Mouse (Mus musculus): ENCODE data around the gene Ern1. TPM values are rescaled to one million over a fixed set of nuclear protein-coding genes. Genes with fewer than 3 reads are reported as not detected.
"Not testable (repeated sequence)": the region's sequence is repeated elsewhere in the genome, so short reads cannot be mapped to it uniquely, and the experiment has no call there.

The Ern1 gene
- total and polyA plus RNA-seq, 2 experiments = 18.2 to 52.8 TPM

- Histone ChIP-seq H3K27me3 (ENCODE audit: control insufficient read depth, insufficient read depth, low read length) (no peaks in the 10 kb centered on the region), H3K79me2 (ENCODE audit: control insufficient read depth, insufficient read depth, low read length) (peaks cover 39% of the 10 kb centered on the region; the same call in 1 of the 2 replicates), H3K4me3 (ENCODE audit: insufficient read depth, low read depth, low read length) (no peak overlapping the region), H3K36me3 (ENCODE audit: control insufficient read depth, insufficient read depth, low read length) (peaks cover 11% of the 10 kb centered on the region; the same call in 1 of the 2 replicates), H3K4me1 (ENCODE audit: control insufficient read depth, insufficient read depth, low read length) (peaks cover 36% of the 10 kb centered on the region), H3K27ac (replicated peaks; ENCODE audit: insufficient read depth, low read depth, low read length) (peak overlapping the region; percentile 76), H3K9ac (ENCODE audit: low read depth, low read length) (no peak overlapping the region)
- 21% methylated on average over 3 of the region's 3 CpGs for WGBS
- TF ChIP-seq POLR2A (IDR thresholded peaks at IDR 0.05; ENCODE audit: extremely low read depth, insufficient read depth, low read length) (no peak), CTCF (IDR thresholded peaks at IDR 0.05; ENCODE audit: low read depth, low read length) (no peak)
- peak; percentile 97 for DNase-seq (ENCODE audit: extremely low read depth, low read depth, low spot score)
Measured at GRCm38 (mm10) chr11:106462309-106462708, 25.3 kb downstream of the Ern1 start.

DNA sequence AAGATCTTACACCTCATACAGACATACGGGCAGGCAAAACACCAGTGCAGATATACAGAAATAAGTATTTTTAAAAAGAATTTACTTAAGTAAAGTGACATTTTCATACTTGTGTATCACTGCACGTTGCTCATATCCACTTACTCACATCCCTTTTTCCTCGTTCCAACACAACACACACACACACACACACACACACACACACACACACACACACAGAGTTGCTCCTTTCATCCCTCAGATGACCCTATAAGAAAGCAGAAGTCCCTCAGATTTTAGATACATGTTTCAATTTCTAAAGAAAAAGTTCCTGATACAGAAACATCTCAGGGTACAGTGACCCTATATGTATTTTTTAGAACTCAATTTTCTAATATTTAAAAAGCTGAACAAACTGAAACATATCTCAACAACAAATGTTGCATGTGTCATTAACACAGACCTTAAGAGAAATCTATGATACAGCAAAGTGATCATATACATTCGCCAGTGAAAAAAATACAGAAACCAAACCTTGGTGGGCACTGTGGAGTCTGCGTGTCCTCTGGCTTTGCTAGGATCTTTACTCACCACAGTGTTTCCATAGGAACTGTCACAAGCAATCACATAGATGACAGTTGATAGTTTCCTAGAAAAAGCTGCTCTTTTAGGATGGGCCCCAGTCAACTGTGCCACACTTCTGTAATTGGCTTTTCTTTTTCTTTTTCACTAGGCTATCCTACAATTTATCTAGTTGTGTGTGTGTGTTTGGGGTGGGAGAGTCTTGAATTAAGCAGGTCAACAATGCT, 26.3 kb downstream of the Ern1 start:
- WGBS = 77% methylated on average over 5 of the region's 5 CpGs
- Histone ChIP-seq H3K79me2 (ENCODE audit: control insufficient read depth, insufficient read depth, low read length) (peaks cover 39% of the 10 kb centered on the region; the same call in 1 of the 2 replicates), H3K9ac (ENCODE audit: low read depth, low read length) (no peak overlapping the region), H3K27me3 (ENCODE audit: control insufficient read depth, insufficient read depth, low read length) (no peaks in the 10 kb centered on the region), H3K4me1 (ENCODE audit: control insufficient read depth, insufficient read depth, low read length) (peaks cover 33% of the 10 kb centered on the region), H3K36me3 (ENCODE audit: control insufficient read depth, insufficient read depth, low read length) (peaks cover 19% of the 10 kb centered on the region; the same call in 1 of the 2 replicates), H3K27ac (replicated peaks; ENCODE audit: insufficient read depth, low read depth, low read length) (peak overlapping the region; percentile 76; the same call in 1 of the 2 replicates), H3K4me3 (ENCODE audit: insufficient read depth, low read depth, low read length) (no peak overlapping the region)
- no peak for DNase-seq (ENCODE audit: extremely low read depth, low read depth, low spot score)
- no peak for TF ChIP-seq POLR2A (IDR thresholded peaks at IDR 0.05; ENCODE audit: extremely low read depth, insufficient read depth, low read length)
- TF ChIP-seq CTCF (IDR thresholded peaks at IDR 0.05; ENCODE audit: low read depth, low read length) = no peak

- Histone ChIP-seq H3K36me3 (ENCODE audit: control insufficient read depth, insufficient read depth, low read length) (peaks cover 21% of the 10 kb centered on the region), H3K27ac (replicated peaks; ENCODE audit: insufficient read depth, low read depth, low read length) (no peak overlapping the region), H3K4me1 (ENCODE audit: control insufficient read depth, insufficient read depth, low read length) (peaks cover 28% of the 10 kb centered on the region), H3K79me2 (ENCODE audit: control insufficient read depth, insufficient read depth, low read length) (peaks cover 33% of the 10 kb centered on the region; the same call in 1 of the 2 replicates), H3K9ac (ENCODE audit: low read depth, low read length) (no peak overlapping the region), H3K27me3 (ENCODE audit: control insufficient read depth, insufficient read depth, low read length) (no peaks in the 10 kb centered on the region), H3K4me3 (ENCODE audit: insufficient read depth, low read depth, low read length) (no peak overlapping the region)
- WGBS = 96% methylated on average over 1 of the region's 1 CpGs
- no peak for DNase-seq (ENCODE audit: extremely low read depth, low read depth, low spot score)
- TF ChIP-seq POLR2A (IDR thresholded peaks at IDR 0.05; ENCODE audit: extremely low read depth, insufficient read depth, low read length) (no peak), CTCF (IDR thresholded peaks at IDR 0.05; ENCODE audit: low read depth, low read length) (no peak)
Measured at GRCm38 (mm10) chr11:106460671-106461070, 27.0 kb downstream of the Ern1 start.

GRCm38 (mm10) chr11:106458540-106458939, 29.1 kb downstream of the Ern1 start:
- 84% methylated on average over 4 of the region's 4 CpGs for WGBS
- Histone ChIP-seq H3K4me3 (ENCODE audit: insufficient read depth, low read depth, low read length) (no peak overlapping the region), H3K27me3 (ENCODE audit: control insufficient read depth, insufficient read depth, low read length) (no peaks in the 10 kb centered on the region), H3K4me1 (ENCODE audit: control insufficient read depth, insufficient read depth, low read length) (peaks cover 16% of the 10 kb centered on the region), H3K79me2 (ENCODE audit: control insufficient read depth, insufficient read depth, low read length) (peaks cover 35% of the 10 kb centered on the region; the same call in 1 of the 2 replicates), H3K9ac (ENCODE audit: low read depth, low read length) (no peak overlapping the region), H3K27ac (replicated peaks; ENCODE audit: insufficient read depth, low read depth, low read length) (no peak overlapping the region), H3K36me3 (ENCODE audit: control insufficient read depth, insufficient read depth, low read length) (peaks cover 36% of the 10 kb centered on the region)
- TF ChIP-seq CTCF (IDR thresholded peaks at IDR 0.05; ENCODE audit: low read depth, low read length) = no peak
- DNase-seq (ENCODE audit: extremely low read depth, low read depth, low spot score) = no peak

DNA sequence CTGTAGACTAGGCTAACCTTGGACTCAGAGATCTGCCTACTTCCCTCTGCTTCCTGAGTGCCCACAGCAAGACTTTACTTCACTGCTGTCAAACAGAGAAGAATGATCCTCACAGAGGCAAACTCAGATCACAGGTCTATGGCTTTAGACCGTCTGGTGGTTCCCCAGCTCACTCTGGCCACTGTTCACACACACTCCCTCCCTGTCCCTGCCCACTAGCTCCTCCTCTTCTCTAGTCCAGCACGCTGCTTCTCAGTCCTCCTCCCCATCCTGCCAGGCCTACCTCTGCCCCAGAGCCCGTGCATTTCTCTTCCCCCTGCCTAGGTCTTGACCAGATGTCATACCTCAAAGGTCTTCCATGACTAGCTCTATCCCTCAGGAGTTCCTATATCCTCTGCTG, 44.0 kb downstream of the Ern1 start:
- WGBS = 14% methylated on average over 3 of the region's 3 CpGs
- Histone ChIP-seq H3K27ac (replicated peaks; ENCODE audit: insufficient read depth, low read depth, low read length) (0 out of 2 replicates have a peak overlapping the region, but pooled peaks have one; percentile 16), H3K9ac (ENCODE audit: low read depth, low read length) (no peak overlapping the region), H3K79me2 (ENCODE audit: control insufficient read depth, insufficient read depth, low read length) (peaks cover 19% of the 10 kb centered on the region; the same call in 1 of the 2 replicates), H3K36me3 (ENCODE audit: control insufficient read depth, insufficient read depth, low read length) (peaks cover 20% of the 10 kb centered on the region), H3K27me3 (ENCODE audit: control insufficient read depth, insufficient read depth, low read length) (no peaks in the 10 kb centered on the region), H3K4me1 (ENCODE audit: control insufficient read depth, insufficient read depth, low read length) (peaks cover 19% of the 10 kb centered on the region), H3K4me3 (ENCODE audit: insufficient read depth, low read depth, low read length) (no peak overlapping the region)
- DNase-seq (ENCODE audit: extremely low read depth, low read depth, low spot score) = no peak
- TF ChIP-seq POLR2A (IDR thresholded peaks at IDR 0.05; ENCODE audit: extremely low read depth, insufficient read depth, low read length) (no peak), CTCF (IDR thresholded peaks at IDR 0.05; ENCODE audit: low read depth, low read length) (no peak)

DNA sequence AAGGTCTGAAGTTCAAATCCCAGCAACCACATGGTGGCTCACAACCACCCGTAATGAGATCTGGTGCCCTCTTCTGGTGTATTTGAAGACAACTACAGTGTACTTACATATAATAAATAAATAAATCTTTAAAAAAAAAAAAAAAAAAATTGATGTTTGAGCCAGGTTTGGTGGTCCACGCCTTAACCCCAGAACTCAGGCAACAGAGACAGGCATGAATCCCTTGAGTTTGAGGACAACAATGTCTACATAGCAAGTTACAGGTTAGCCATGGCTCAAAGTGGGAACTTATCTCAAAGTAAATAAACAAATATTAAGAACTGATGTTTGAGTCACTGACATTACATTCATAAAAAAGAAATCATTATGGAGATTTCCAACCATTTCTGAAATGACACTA, 45.1 kb downstream of the Ern1 start:
- not testable (repeated sequence) for H3K27ac ChIP-seq (replicated peaks; ENCODE audit: insufficient read depth, low read depth, low read length); DNase-seq (ENCODE audit: extremely low read depth, low read depth, low spot score); H3K9ac ChIP-seq (ENCODE audit: low read depth, low read length); H3K27me3 ChIP-seq (ENCODE audit: control insufficient read depth, insufficient read depth, low read length); H3K4me3 ChIP-seq (ENCODE audit: insufficient read depth, low read depth, low read length)
- H3K79me2 ChIP-seq (ENCODE audit: control insufficient read depth, insufficient read depth, low read length) = peaks cover 22% of the 10 kb centered on the region; the same call in 1 of the 2 replicates
- WGBS = 76% methylated on average over 2 of the region's 2 CpGs
- peaks cover 21% of the 10 kb centered on the region for H3K4me1 ChIP-seq (ENCODE audit: control insufficient read depth, insufficient read depth, low read length)
- peaks cover 20% of the 10 kb centered on the region for H3K36me3 ChIP-seq (ENCODE audit: control insufficient read depth, insufficient read depth, low read length)

All from liver, adult 2 months (tissue).